Mouse (Mus musculus) midbrain, embryonic 11.5 days (tissue): ENCODE results near the gene Rab6b. TPM values are rescaled to one million over a fixed set of nuclear protein-coding genes. Genes with fewer than 3 reads are reported as not detected.
"Not testable (repeated sequence)": the region's sequence is repeated elsewhere in the genome, so short reads cannot be mapped to it uniquely, and the experiment has no call there.

Source experiments
- ATAC-seq: fragments of 200-750 bp; cut with Nextera tagmentation; 2 replicates; pipeline ENCODE4 v1.8.0; 2017; ENCODE audit warnings: moderate TSS enrichment, moderate library complexity; ENCODE audit not compliant: low FRiP score
- DNase-seq: peaks from one replicate; pipeline ENCODE4 v3.0.0; 2015; ENCODE audit warnings: low spot score; ENCODE audit errors: missing footprints
- H3K27ac ChIP-seq: fragments of 300-500 bp; sonication (generic); 2 replicates; pipeline ENCODE4 v1.5.1; 2014; ENCODE audit warnings: low read depth, low read length
- H3K27me3 ChIP-seq: fragments of 300-500 bp; sonication (generic); 2 replicates; pipeline ENCODE4 v1.6.1; 2014; ENCODE audit warnings: mild to moderate bottlenecking, low read length, moderate library complexity, mixed read lengths; ENCODE audit not compliant: control insufficient read depth, insufficient read depth
- H3K36me3 ChIP-seq: fragments of 300-500 bp; sonication (generic); 2 replicates; pipeline ENCODE4 v1.6.1; 2014; ENCODE audit warnings: mild to moderate bottlenecking, low read length, moderate library complexity, mixed read lengths; ENCODE audit not compliant: control insufficient read depth, insufficient read depth
- H3K4me1 ChIP-seq: fragments of 300-500 bp; sonication (generic); 2 replicates; pipeline ENCODE4 v1.6.1; 2014; ENCODE audit warnings: low read length; ENCODE audit not compliant: control insufficient read depth, insufficient read depth
- H3K4me2 ChIP-seq: fragments of 300-500 bp; sonication (generic); 2 replicates; pipeline ENCODE4 v1.6.1; 2014; ENCODE audit warnings: mild to moderate bottlenecking, moderate library complexity
- H3K4me3 ChIP-seq: fragments of 300-500 bp; sonication (generic); 2 replicates; pipeline ENCODE4 v1.5.1; 2014; ENCODE audit warnings: low read depth, low read length
- H3K9ac ChIP-seq: fragments of 300-500 bp; sonication (generic); 2 replicates; pipeline ENCODE4 v1.6.1; 2014; ENCODE audit warnings: low read length
- H3K9me3 ChIP-seq: fragments of 300-500 bp; sonication (generic); 2 replicates; pipeline ENCODE4 v1.6.1; 2016; ENCODE audit warnings: low read length; ENCODE audit not compliant: control insufficient read depth
- WGBS: fragments of 180-500 bp; shearing (Covaris S2); extraction: QIAGEN DNeasy Blood & Tissue Kit; methylation state at CpG from one replicate; pipeline ENCODE4 v1.1.7; 2014; 5-methylcytosine and 5-hydroxymethylcytosine counted together
- polyA plus RNA-seq: library from polyadenylated mRNA; unstranded; fragments of >200 nt; fragmentation: Nextera tagmentation; extraction: Ambion mirVana; gene quantifications from 2 replicates; pipeline ENCODE4 v1.2.1, GENCODE M21; 2014

Gene Rab6b
- polyA plus RNA-seq, 1 experiment from 2014 or later, result 16.5 TPM

GRCm38 (mm10) chr9:103091039-103091883, 20.3 kb upstream of the Rab6b start:
- WGBS, result 81% methylated on average over 16 of the region's 16 CpGs
- no peaks in the 10 kb centered on the region for H3K4me1 ChIP-seq
- H3K27me3 ChIP-seq, result no peaks in the 10 kb centered on the region
- DNase-seq (peak; percentile 68), ATAC-seq (no peak)
- H3K4me3 ChIP-seq, result no peak overlapping the region
- no peaks in the 10 kb centered on the region for H3K9me3 ChIP-seq
- H3K27ac ChIP-seq, result no peak overlapping the region
- no peaks in the 10 kb centered on the region for H3K36me3 ChIP-seq
- no peak overlapping the region for H3K9ac ChIP-seq
- H3K4me2 ChIP-seq, result no peak overlapping the region

GRCm38 (mm10) chr9:103092248-103092647, 19.3 kb upstream of the Rab6b start:
- ATAC-seq (peak; percentile 93), DNase-seq (peak; percentile 98)
- no peaks in the 10 kb centered on the region for H3K9me3 ChIP-seq
- H3K9ac ChIP-seq, result peak overlapping the region; percentile 59
- no peaks in the 10 kb centered on the region for H3K4me1 ChIP-seq
- H3K4me3 ChIP-seq, result peak overlapping the region; percentile 36
- H3K36me3 ChIP-seq, result no peaks in the 10 kb centered on the region
- H3K4me2 ChIP-seq, result peak overlapping the region; percentile 76
- H3K27ac ChIP-seq, result no peak overlapping the region
- under 1% methylated on average over 19 of the region's 19 CpGs for WGBS
- H3K27me3 ChIP-seq, result no peaks in the 10 kb centered on the region

- H3K4me1 ChIP-seq, result no peaks in the 10 kb centered on the region
- no peak overlapping the region for H3K4me3 ChIP-seq
Observed at GRCm38 (mm10) chr9:103093681-103094080, 17.9 kb upstream of the Rab6b start.

GRCm38 (mm10) chr9:103108341-103108798, 3.2 kb upstream of the Rab6b start:
- Histone ChIP-seq H3K9ac (peak overlapping the region; percentile 42; the same call in 1 of the 2 replicates), H3K4me1 (peaks cover 21% of the 10 kb centered on the region), H3K4me3 (peak overlapping the region; percentile 26; the same call in 1 of the 2 replicates), H3K4me2 (peak overlapping the region; percentile 39)
- H3K27ac ChIP-seq, H3K9me3 ChIP-seq, H3K36me3 ChIP-seq, H3K27me3 ChIP-seq: not testable (repeated sequence)
- WGBS, result 22% methylated on average over 7 of the region's 14 CpGs
- DNase-seq (peak; percentile 96), ATAC-seq (peak; percentile 63)

More at GRCm38 (mm10) chr9:103093681-103094080, 17.9 kb upstream of the Rab6b start:
- Histone ChIP-seq H3K9ac (no peak overlapping the region), H3K4me2 (no peak overlapping the region), H3K27me3 (no peaks in the 10 kb centered on the region), H3K9me3 (no peaks in the 10 kb centered on the region), H3K27ac (no peak overlapping the region), H3K36me3 (no peaks in the 10 kb centered on the region)
- DNase-seq (peak; percentile 51), ATAC-seq (no peak)
- WGBS, result 85% methylated on average over 3 of the region's 3 CpGs

- DNase-seq, result no peak
- Histone ChIP-seq H3K9ac (peak overlapping the region; percentile 47), H3K27ac (no peak overlapping the region), H3K27me3 (peaks cover 4% of the 10 kb centered on the region; the same call in 1 of the 2 replicates), H3K4me2 (peak overlapping the region; percentile 64), H3K9me3 (no peaks in the 10 kb centered on the region), H3K4me3 (peak overlapping the region; percentile 38), H3K4me1 (peaks cover 21% of the 10 kb centered on the region), H3K36me3 (no peaks in the 10 kb centered on the region)
- WGBS, result 36% methylated on average over 18 of the region's 18 CpGs
- ATAC-seq, result no peak
Observed at GRCm38 (mm10) chr9:103108943-103109670, 2.5 kb upstream of the Rab6b start.

- ATAC-seq (no peak), DNase-seq (no peak)
- Histone ChIP-seq H3K27me3 (peaks cover 4% of the 10 kb centered on the region; the same call in 1 of the 2 replicates), H3K4me1 (peaks cover 24% of the 10 kb centered on the region), H3K36me3 (no peaks in the 10 kb centered on the region), H3K9me3 (no peaks in the 10 kb centered on the region), H3K9ac (no peak overlapping the region), H3K4me3 (no peak overlapping the region), H3K27ac (no peak overlapping the region), H3K4me2 (no peak overlapping the region)
- 70% methylated on average over 2 of the region's 2 CpGs for WGBS
Observed at GRCm38 (mm10) chr9:103109911-103110310, 1.7 kb upstream of the Rab6b start.

- peak overlapping the region; percentile 67 for H3K27ac ChIP-seq
- peak overlapping the region; percentile 81 for H3K9ac ChIP-seq
- H3K27me3 ChIP-seq, result peaks cover 4% of the 10 kb centered on the region; the same call in 1 of the 2 replicates
- H3K4me2 ChIP-seq, result peak overlapping the region; percentile 93
- 18% methylated on average over 18 of the region's 18 CpGs for WGBS
- H3K36me3 ChIP-seq, result no peaks in the 10 kb centered on the region
- no peaks in the 10 kb centered on the region for H3K9me3 ChIP-seq
- DNase-seq (peak; percentile 88), ATAC-seq (peak; percentile 18)
- H3K4me1 ChIP-seq, result peaks cover 24% of the 10 kb centered on the region
- peak overlapping the region; percentile 77 for H3K4me3 ChIP-seq
Observed at GRCm38 (mm10) chr9:103110727-103111501, 673 bp upstream of the Rab6b start.

- Histone ChIP-seq H3K27ac (peak overlapping the region; percentile 67), H3K4me1 (peaks cover 29% of the 10 kb centered on the region), H3K36me3 (no peaks in the 10 kb centered on the region), H3K9me3 (no peaks in the 10 kb centered on the region), H3K4me3 (peak overlapping the region; percentile 77), H3K9ac (peak overlapping the region; percentile 81), H3K4me2 (peak overlapping the region; percentile 93), H3K27me3 (peaks cover 4% of the 10 kb centered on the region; the same call in 1 of the 2 replicates)
- ATAC-seq (peak; percentile 43), DNase-seq (peak; percentile 92)
- 1% methylated on average over 35 of the region's 35 CpGs for WGBS
Observed at GRCm38 (mm10) chr9:103112471-103113271, 1.1 kb downstream of the Rab6b start.
